Mouse (Mus musculus) stomach, postnatal 0 days (tissue): ENCODE data around the gene Tmco1.
A peak's percentile ranks its signal among the peaks of the same experiment; 100 is the strongest.

ENCODE experiments used
- CTCF ChIP-seq: IDR thresholded peaks from 2 replicates; pipeline ENCODE4 v1.5.1; 2016; ENCODE audit warnings: antibody characterized with exemption, low read depth, mild to moderate bottlenecking, moderate library complexity
- EP300 ChIP-seq: optimal IDR thresholded peaks from 2 replicates; pipeline ENCODE3; 2016; ENCODE audit warnings: antibody characterized with exemption

- TF ChIP-seq EP300 (peak; percentile 99), CTCF (peak; percentile 41; the same call in 1 of the 2 replicates)
Observed at GRCm38 (mm10) chr1:167308261-167309054, at the start of gene Tmco1.
